Mouse (Mus musculus): Measurements from ENCODE around the gene Ccdc188. TPM values are rescaled to one million over a fixed set of nuclear protein-coding genes. Genes with fewer than 3 reads are reported as not detected.

Ccdc188 gene
- total RNA-seq, 2 experiments from 2014 or later = not detected

Other genes starting within 250 kb of the Ccdc188 start
- not detected in 2 replicates for gene Vpreb2, start 237.5 kb upstream of the Ccdc188 start, total RNA-seq (2015)
- gene Vpreb2, start 237.5 kb upstream of the Ccdc188 start, total RNA-seq (2017) = not detected in 2 replicates
- gene Dgcr6, start 165.0 kb upstream of the Ccdc188 start, total RNA-seq (2015) = 9.8 and 11.4 TPM in 2 replicates
- gene Dgcr6, start 165.0 kb upstream of the Ccdc188 start, total RNA-seq (2017) = 3.4 and 7.9 TPM in 2 replicates
- gene Prodh, start 127.7 kb upstream of the Ccdc188 start, total RNA-seq (2015) = 1.3 and 2.2 TPM in 2 replicates
- 5.7 and 9.8 TPM in 2 replicates for gene Prodh, start 127.7 kb upstream of the Ccdc188 start, total RNA-seq (2017)
- 0.36 and 0.85 TPM in 2 replicates for gene Rtn4r, start 90.2 kb upstream of the Ccdc188 start, total RNA-seq (2015)
- gene Rtn4r, start 90.2 kb upstream of the Ccdc188 start, total RNA-seq (2017) = 0.26 TPM in 1 of 2 replicates, not detected in the other
- 5.1 and 5.8 TPM in 2 replicates for gene Zdhhc8, start 17.3 kb downstream of the Ccdc188 start, total RNA-seq (2015)
- gene Zdhhc8, start 17.3 kb downstream of the Ccdc188 start, total RNA-seq (2017) = 2.2 and 4.0 TPM in 2 replicates
- 62.8 and 73.1 TPM in 2 replicates for gene Trmt2a, start 30.8 kb downstream of the Ccdc188 start, total RNA-seq (2015)
- 48.8 and 69.0 TPM in 2 replicates for gene Trmt2a, start 30.8 kb downstream of the Ccdc188 start, total RNA-seq (2017)
- 222 and 262 TPM in 2 replicates for gene Ranbp1, start 30.9 kb downstream of the Ccdc188 start, total RNA-seq (2015)
- 251 and 278 TPM in 2 replicates for gene Ranbp1, start 30.9 kb downstream of the Ccdc188 start, total RNA-seq (2017)
- gene Gm49776, start 40.4 kb downstream of the Ccdc188 start, total RNA-seq (2015) = not detected in 2 replicates
- not detected in 2 replicates for gene Gm49776, start 40.4 kb downstream of the Ccdc188 start, total RNA-seq (2017)
- 23.3 and 32.1 TPM in 2 replicates for gene Dgcr8, start 71.4 kb downstream of the Ccdc188 start, total RNA-seq (2015)
- 33.2 and 40.2 TPM in 2 replicates for gene Dgcr8, start 71.4 kb downstream of the Ccdc188 start, total RNA-seq (2017)
- 27.2 and 27.4 TPM in 2 replicates for gene Tango2, start 130.2 kb downstream of the Ccdc188 start, total RNA-seq (2015)
- 5.7 and 11.8 TPM in 2 replicates for gene Tango2, start 130.2 kb downstream of the Ccdc188 start, total RNA-seq (2017)
- 0.38 and 0.68 TPM in 2 replicates for gene Arvcf, start 130.3 kb downstream of the Ccdc188 start, total RNA-seq (2015)
- gene Arvcf, start 130.3 kb downstream of the Ccdc188 start, total RNA-seq (2017) = 1.5 and 3.0 TPM in 2 replicates
- 10.3 and 11.8 TPM in 2 replicates for gene Txnrd2, start 208.5 kb downstream of the Ccdc188 start, total RNA-seq (2015)
- 7.0 and 9.3 TPM in 2 replicates for gene Txnrd2, start 208.5 kb downstream of the Ccdc188 start, total RNA-seq (2017)
- 37.8 and 40.8 TPM in 2 replicates for gene Comt, start 209.0 kb downstream of the Ccdc188 start, total RNA-seq (2015)
- 40.1 and 43.8 TPM in 2 replicates for gene Comt, start 209.0 kb downstream of the Ccdc188 start, total RNA-seq (2017)

All from megakaryocyte, adult 5-6 weeks (primary cell).